ENCODE assay signal across 10 mouse cellular contexts in the genomic region with DNA sequence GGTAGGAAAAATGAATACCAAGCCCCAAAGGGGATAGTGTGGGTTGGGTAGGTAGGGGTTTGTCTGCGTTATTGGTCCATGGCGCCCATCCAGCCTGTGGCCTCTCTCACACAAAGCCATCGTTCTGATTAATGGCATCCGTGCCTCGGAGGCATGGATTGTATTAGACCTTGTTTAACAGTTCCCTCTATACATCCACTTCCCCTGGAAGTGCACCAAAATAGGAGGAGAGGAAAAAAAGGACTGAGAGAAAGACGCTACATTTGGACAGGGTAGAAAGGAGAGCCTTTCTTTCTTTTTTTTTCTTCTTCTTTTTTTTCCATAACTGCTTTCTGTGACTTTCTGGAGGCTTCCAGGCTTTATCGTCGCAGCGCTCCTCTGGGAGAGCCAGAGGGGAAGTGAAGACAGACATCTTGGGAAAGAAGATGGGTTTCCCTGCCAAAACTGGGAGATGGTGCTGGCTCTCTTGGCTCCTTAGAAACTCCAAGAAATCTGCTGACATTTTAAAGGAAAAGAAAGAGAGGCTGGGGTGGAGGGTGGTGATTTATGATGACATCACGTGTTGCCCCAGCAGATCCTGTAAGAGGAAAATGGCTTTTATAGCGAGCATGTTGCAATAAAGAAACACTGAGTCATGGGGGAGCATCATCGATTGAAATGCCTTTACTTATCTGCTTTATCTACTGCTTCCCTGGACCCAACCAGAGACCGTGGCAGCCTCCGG. TPM values are rescaled to one million over a fixed set of nuclear protein-coding genes. Genes with fewer than 3 reads are reported as not detected.
DNase-seq lines count a peak whose midpoint lies in the region; ATAC-seq and TF ChIP-seq lines count a peak whose summit lies in the region.
"Had no signal": no experiment of that assay in that cellular context is flagged by ENCODE, and none has a peak within 500 bp of the region (broad histone marks: within the 10 kb centered on the region; RNA-seq: fewer than 3 reads in every experiment).

No protein-coding gene starts in this region.

- DNase-seq in kidney, adult 11 months, result peak; percentile 16
- peak; percentile 38 for DNase-seq in brain, adult 2 months (ENCODE audit: low read depth, low spot score)
- DNase-seq in heart, postnatal 0 days (ENCODE audit: low spot score), result peak; percentile 12
- peak; percentile 37 for DNase-seq in lung, postnatal 10 days
- DNase-seq in right cerebral cortex, postnatal 4 days, result no peak
- DNase-seq in right cerebral cortex, postnatal 14 days, result no peak
- DNase-seq in thymus, postnatal 14 days, result no peak
- DNase-seq: cerebellum, postnatal 25 days had no signal

- H3K9me3 ChIP-seq in kidney, embryonic 14.5 days (ENCODE audit: control insufficient read depth, low read length), result no peaks in the 10 kb centered on the region
- H3K9me3 ChIP-seq in heart, postnatal 0 days (replicated peaks; ENCODE audit: control insufficient read depth, low read length), result no peaks in the 10 kb centered on the region
- H3K9me3 ChIP-seq: hindbrain, embryonic 10.5 days had no signal

- no peak for ATAC-seq in kidney, embryonic 14.5 days (ENCODE audit: low FRiP score, low TSS enrichment)
- ATAC-seq in heart, postnatal 0 days (ENCODE audit: insufficient read depth, low read depth), result peak; percentile 14; the same call in 1 of the 2 replicates

- H3K4me1 ChIP-seq in kidney, embryonic 14.5 days (ENCODE audit: control insufficient read depth, insufficient read depth, low read length), result peaks cover 17% of the 10 kb centered on the region
- 0 out of 2 replicates have a peak, but pooled peaks cover 4% of the 10 kb centered on the region for H3K4me1 ChIP-seq in heart, postnatal 0 days (ENCODE audit: control insufficient read depth, insufficient read depth)

- H3K9ac ChIP-seq in kidney, embryonic 14.5 days (ENCODE audit: low read depth, low read length), result no peak overlapping the region
- no peak overlapping the region for H3K9ac ChIP-seq in heart, postnatal 0 days (replicated peaks; ENCODE audit: low read depth, low read length)

- no peak overlapping the region for H3K4me3 ChIP-seq in kidney, embryonic 14.5 days (ENCODE audit: low read length)
- no peak overlapping the region for H3K4me3 ChIP-seq in heart, postnatal 0 days (ENCODE audit: low read depth, low read length)
- H3K4me3 ChIP-seq: hindbrain, embryonic 10.5 days had no signal

- no peak overlapping the region for H3K4me2 ChIP-seq in kidney, embryonic 14.5 days (replicated peaks; ENCODE audit: low read depth, low read length)
- H3K4me2 ChIP-seq in heart, postnatal 0 days (ENCODE audit: low read depth, low read length), result no peak overlapping the region

- H3K27ac ChIP-seq in kidney, embryonic 14.5 days (ENCODE audit: low read depth, low read length), result no peak overlapping the region
- H3K27ac ChIP-seq in heart, postnatal 0 days (ENCODE audit: low read depth), result no peak overlapping the region
- H3K27ac ChIP-seq: hindbrain, embryonic 10.5 days had no signal

- TF ChIP-seq EP300 in heart, postnatal 0 days (IDR thresholded peaks at IDR 0.05; ENCODE audit: low read depth), result no peak

- no peaks in the 10 kb centered on the region for H3K27me3 ChIP-seq in kidney, embryonic 14.5 days (ENCODE audit: control insufficient read depth, insufficient read depth, low read length)
- H3K27me3 ChIP-seq in heart, postnatal 0 days (ENCODE audit: control insufficient read depth, insufficient read depth, low read length), result no peaks in the 10 kb centered on the region

- no peaks in the 10 kb centered on the region for H3K36me3 ChIP-seq in kidney, embryonic 14.5 days (ENCODE audit: control insufficient read depth, insufficient read depth, low read length)
- no peaks in the 10 kb centered on the region for H3K36me3 ChIP-seq in heart, postnatal 0 days (replicated peaks; ENCODE audit: control insufficient read depth, insufficient read depth, low read length)
- H3K36me3 ChIP-seq: hindbrain, embryonic 10.5 days had no signal

- WGBS in kidney, embryonic 14.5 days, result 63% methylated on average over 14 of the region's 14 CpGs
- WGBS in heart, postnatal 0 days, result 60% methylated on average over 14 of the region's 14 CpGs

- no peak for TF ChIP-seq CTCF in heart, postnatal 0 days (IDR thresholded peaks at IDR 0.05; ENCODE audit: low read depth)

RNA-seq across cellular contexts. Expression of gene Lrmda, which starts 32.6 kb away (rescaled TPM):
- 0.29 and 0.53 TPM in 2 replicates for polyA plus RNA-seq in kidney, embryonic 14.5 days (2014; fragmentation: Nextera tagmentation; extraction: Ambion mirVana)
- total RNA-seq in heart, postnatal 0 days (2014; rRNA removed; ENCODE audit: low replicate concordance), result 0.38 TPM in 1 of 2 replicates, not detected in the other
- polyA plus RNA-seq in heart, postnatal 0 days (2015; fragmentation: Nextera tagmentation; extraction: Ambion mirVana), result 0.54 and 0.82 TPM in 2 replicates

Comparison
In these comparisons a context has a peak if more than half of its experiments do, and no peak if none do; other contexts are left out.
1. DNase-seq: peak in kidney, adult 11 months (single experiment), brain, adult 2 months (single experiment), heart, postnatal 0 days (single experiment) and lung, postnatal 10 days (single experiment); none in right cerebral cortex, postnatal 4 days (single experiment), right cerebral cortex, postnatal 14 days (single experiment) and thymus, postnatal 14 days (single experiment).